Mouse (Mus musculus) ovary, postnatal 36 days (tissue): ENCODE measurements around the gene Tspan18.
A peak's percentile ranks its signal among the peaks of the same experiment; 100 is the strongest.

Source experiments
- DNase-seq: peaks from one replicate; pipeline ENCODE4 v3.0.0; 2022; ENCODE audit warnings: low spot score, mixed read lengths

Tspan18 gene

GRCm38 (mm10) chr2:93339373-93340106 lies 5.2 kb upstream of the Tspan18 start:
- DNase-seq = no peak

- DNase-seq = no peak
These were observed 1.7 kb upstream of the Tspan18 start for GRCm38 (mm10) chr2:93335996-93336395.

- DNase-seq = peak; percentile 87
These were observed 976 bp downstream of the Tspan18 start for GRCm38 (mm10) chr2:93333241-93333816.

- no peak for DNase-seq
These were observed 2.0 kb downstream of the Tspan18 start for GRCm38 (mm10) chr2:93332277-93332676.

- DNase-seq = no peak
These were observed 3.2 kb downstream of the Tspan18 start for GRCm38 (mm10) chr2:93331121-93331520.

- DNase-seq = no peak
These were observed 5.2 kb downstream of the Tspan18 start for GRCm38 (mm10) chr2:93329120-93329519.

- DNase-seq = no peak
These were observed 6.3 kb downstream of the Tspan18 start for GRCm38 (mm10) chr2:93327915-93328555.

- no peak for DNase-seq
These were observed 9.6 kb downstream of the Tspan18 start for GRCm38 (mm10) chr2:93324681-93325080.

- peak; percentile 66 for DNase-seq
These were observed 12.4 kb downstream of the Tspan18 start for GRCm38 (mm10) chr2:93321946-93322345.

- DNase-seq = no peak
These were observed 14.0 kb downstream of the Tspan18 start for GRCm38 (mm10) chr2:93320267-93320666.

- DNase-seq = no peak
These were observed 14.7 kb downstream of the Tspan18 start for GRCm38 (mm10) chr2:93319598-93319997.

GRCm38 (mm10) chr2:93318781-93319349 lies 15.4 kb downstream of the Tspan18 start:
- DNase-seq = no peak

- no peak for DNase-seq
These were observed 20.3 kb downstream of the Tspan18 start for GRCm38 (mm10) chr2:93313768-93314632.

- no peak for DNase-seq
These were observed 21.8 kb downstream of the Tspan18 start for GRCm38 (mm10) chr2:93312458-93312857.

- no peak for DNase-seq
These were observed 24.4 kb downstream of the Tspan18 start for GRCm38 (mm10) chr2:93309724-93310413.

GRCm38 (mm10) chr2:93306898-93307297 lies 27.4 kb downstream of the Tspan18 start:
- DNase-seq = no peak

- no peak for DNase-seq
These were observed 30.1 kb downstream of the Tspan18 start for GRCm38 (mm10) chr2:93304273-93304634.

GRCm38 (mm10) chr2:93303585-93304272 lies 30.6 kb downstream of the Tspan18 start:
- DNase-seq = no peak

GRCm38 (mm10) chr2:93303260-93303584 lies 31.1 kb downstream of the Tspan18 start:
- no peak for DNase-seq

GRCm38 (mm10) chr2:93297656-93298055 lies 36.6 kb downstream of the Tspan18 start:
- DNase-seq = no peak
